15 mouse cellular contexts compared by ENCODE assay signal in the genomic region with DNA sequence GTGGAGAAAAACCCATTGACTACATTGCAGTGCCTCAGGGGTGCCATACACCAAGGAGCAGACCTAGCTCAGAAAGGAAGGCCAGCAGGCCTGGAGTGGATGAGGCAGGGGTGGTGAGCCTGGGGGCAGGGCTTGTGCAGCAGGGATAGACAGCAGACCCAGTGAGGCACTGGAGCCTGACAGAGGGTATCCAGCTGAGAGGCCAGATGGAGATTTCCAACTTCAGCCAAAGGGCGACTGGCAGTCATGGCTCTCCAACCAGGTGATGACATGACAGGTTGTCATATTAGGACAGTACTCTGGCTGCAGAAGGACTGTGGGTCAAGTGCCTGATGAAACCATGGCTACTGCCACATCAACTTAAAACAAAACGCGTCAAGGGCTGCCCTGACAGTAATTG.
"Had no signal": no experiment of that assay in that cellular context is flagged by ENCODE, and none has a peak within 500 bp of the region (broad histone marks: within the 10 kb centered on the region; RNA-seq: fewer than 3 reads in every experiment).

No protein-coding gene starts in this region.

- H3K9ac ChIP-seq: kidney, embryonic 15.5 days; limb, embryonic 12.5 days; liver, embryonic 13.5 days; liver, postnatal 0 days; midbrain, embryonic 13.5 days; neural tube, embryonic 15.5 days had no signal

- H3K4me1 ChIP-seq: limb, embryonic 12.5 days; liver, embryonic 13.5 days had no signal

- H3K9me3 ChIP-seq: kidney, embryonic 15.5 days; limb, embryonic 12.5 days; liver, embryonic 13.5 days; midbrain, embryonic 13.5 days; neural tube, embryonic 15.5 days had no signal

- H3K4me2 ChIP-seq: kidney, embryonic 15.5 days; limb, embryonic 12.5 days; liver, embryonic 13.5 days; midbrain, embryonic 13.5 days; neural tube, embryonic 15.5 days had no signal

- H3K27me3 ChIP-seq: kidney, embryonic 15.5 days; limb, embryonic 12.5 days; liver, embryonic 13.5 days; midbrain, embryonic 13.5 days; neural tube, embryonic 15.5 days had no signal

- ATAC-seq: liver, postnatal 0 days; midbrain, embryonic 13.5 days had no signal

- DNase-seq: kidney, adult 2 months; kidney, postnatal 14 days; liver; liver, embryonic 13.5 days; liver, postnatal 0 days; right cerebral cortex, postnatal 4 days; spleen, adult 18-20 months; thymus, adult 18-20 months; thymus, postnatal 25 days had no signal

- H3K27ac ChIP-seq: kidney, embryonic 15.5 days; left cerebral cortex, adult 2 months; limb, embryonic 12.5 days; liver, embryonic 13.5 days; midbrain, embryonic 13.5 days; neural tube, embryonic 15.5 days had no signal

- H3K36me3 ChIP-seq: kidney, embryonic 15.5 days; limb, embryonic 12.5 days; liver, embryonic 13.5 days; midbrain, embryonic 13.5 days; neural tube, embryonic 15.5 days had no signal

- H3K4me3 ChIP-seq: kidney, embryonic 15.5 days; left cerebral cortex, adult 2 months; limb, embryonic 12.5 days; liver, embryonic 13.5 days; midbrain, embryonic 13.5 days; myocyte; neural tube, embryonic 15.5 days had no signal
